8 mouse cellular contexts compared by ENCODE assay signal in the genomic region with DNA sequence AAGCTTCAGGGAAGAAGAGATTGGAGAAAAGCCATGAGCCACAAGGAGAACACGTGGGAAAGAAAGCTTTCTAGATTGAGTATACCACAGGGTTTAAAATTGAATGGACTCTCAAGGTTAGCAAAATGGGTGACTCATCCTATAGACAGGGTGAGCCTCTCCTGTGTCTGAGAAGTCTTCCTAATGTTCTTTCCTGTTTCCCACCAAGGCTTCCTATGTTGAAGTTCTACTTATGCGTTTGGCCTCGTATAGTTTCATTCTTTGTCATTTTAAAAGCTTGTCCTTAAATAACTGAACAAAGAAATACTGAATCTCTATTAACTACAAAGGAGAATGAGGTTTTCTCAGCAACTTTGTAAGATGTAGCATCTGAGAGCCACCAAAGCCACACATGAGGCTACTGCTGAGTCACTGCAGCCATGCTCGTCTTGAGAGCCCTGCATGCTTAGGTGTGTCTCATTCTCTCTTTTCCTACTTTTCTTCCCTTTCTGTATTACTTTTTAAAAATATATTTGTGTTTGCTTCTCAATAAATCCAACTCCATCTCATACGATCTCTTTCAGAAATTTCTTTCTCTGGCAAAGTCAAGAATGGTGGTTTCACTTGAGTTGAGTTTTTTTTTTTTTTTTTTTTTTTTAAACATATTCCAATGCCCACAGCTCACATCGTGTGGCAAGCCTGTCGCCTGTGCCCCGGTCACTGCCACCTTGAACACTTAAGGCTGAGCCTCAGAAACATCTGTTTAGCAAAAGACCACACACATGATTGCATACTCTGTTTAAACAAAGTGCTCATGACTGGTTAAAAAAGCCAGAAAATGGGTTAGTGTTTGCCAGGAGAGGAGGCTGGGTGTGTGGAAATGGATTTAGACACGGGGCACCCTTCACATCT. TPM values are rescaled to one million over a fixed set of nuclear protein-coding genes. Genes with fewer than 3 reads are reported as not detected.
A peak's percentile ranks its signal among the peaks of the same experiment; 100 is the strongest.
DNase-seq lines count a peak whose midpoint lies in the region; ATAC-seq and TF ChIP-seq lines count a peak whose summit lies in the region.

No protein-coding gene starts in this region.

- H3K4me3 ChIP-seq in embryonic facial prominence, embryonic 12.5 days = peak overlapping the region; percentile 33
- H3K4me3 ChIP-seq in intestine, embryonic 15.5 days (replicated peaks) = peak overlapping the region; percentile 34
- peak overlapping the region; percentile 24 for H3K4me3 ChIP-seq in myocyte

- H3K9ac ChIP-seq in embryonic facial prominence, embryonic 12.5 days = no peak overlapping the region; the same call in 1 of the 2 replicates
- peak overlapping the region; percentile 44 for H3K9ac ChIP-seq in intestine, embryonic 15.5 days

- no peak for TF ChIP-seq POLR2A in myocyte (IDR thresholded peaks at IDR 0.05; ENCODE audit: insufficient read length, low read depth)

- no peaks in the 10 kb centered on the region for H3K79me2 ChIP-seq in myocyte (ENCODE audit: control insufficient read depth, insufficient read depth)

- H3K27me3 ChIP-seq in embryonic facial prominence, embryonic 12.5 days = no peaks in the 10 kb centered on the region
- no peaks in the 10 kb centered on the region for H3K27me3 ChIP-seq in intestine, embryonic 15.5 days (replicated peaks)
- no peaks in the 10 kb centered on the region for H3K27me3 ChIP-seq in myocyte (ENCODE audit: control insufficient read depth, insufficient read depth, insufficient read length)

- peak overlapping the region; percentile 48 for H3K4me2 ChIP-seq in embryonic facial prominence, embryonic 12.5 days (replicated peaks)
- peak overlapping the region; percentile 68 for H3K4me2 ChIP-seq in intestine, embryonic 15.5 days (replicated peaks)
- H3K4me2 ChIP-seq in myocyte (ENCODE audit: low read depth) = peak overlapping the region; percentile 90

- H3K27ac ChIP-seq in embryonic facial prominence, embryonic 12.5 days = peak overlapping the region; percentile 7; the same call in 1 of the 2 replicates
- peak overlapping the region; percentile 84 for H3K27ac ChIP-seq in intestine, embryonic 15.5 days

- no peaks in the 10 kb centered on the region for H3K9me3 ChIP-seq in embryonic facial prominence, embryonic 12.5 days
- no peaks in the 10 kb centered on the region for H3K9me3 ChIP-seq in intestine, embryonic 15.5 days

- peak; percentile 5 for DNase-seq in ovary, adult 18-20 months (ENCODE audit: low spot score)
- no peak for DNase-seq in ovary, postnatal 14 days (ENCODE audit: low spot score)
- DNase-seq in layer of hippocampus, adult 9-10 months (ENCODE audit: low spot score) = no peak
- DNase-seq in adrenal gland, postnatal 36 days = no peak
- DNase-seq in urinary bladder, postnatal 36 days (ENCODE audit: low spot score in 2 of 2) = no peak

- no peak for ATAC-seq in embryonic facial prominence, embryonic 12.5 days (ENCODE audit: insufficient number of reproducible peaks, insufficient read depth, low FRiP score, low TSS enrichment)
- peak; percentile 42 for ATAC-seq in intestine, embryonic 15.5 days

- peaks cover 8% of the 10 kb centered on the region; the same call in 1 of the 2 replicates for H3K4me1 ChIP-seq in embryonic facial prominence, embryonic 12.5 days
- 0 out of 2 replicates have a peak, but pooled peaks cover 5% of the 10 kb centered on the region for H3K4me1 ChIP-seq in intestine, embryonic 15.5 days (replicated peaks)

- 61% methylated on average over 9 of the region's 9 CpGs for WGBS in embryonic facial prominence, embryonic 12.5 days
- 60% methylated on average over 9 of the region's 9 CpGs for WGBS in intestine, embryonic 15.5 days

- no peaks in the 10 kb centered on the region for H3K36me3 ChIP-seq in embryonic facial prominence, embryonic 12.5 days
- H3K36me3 ChIP-seq in intestine, embryonic 15.5 days = no peaks in the 10 kb centered on the region
- H3K36me3 ChIP-seq in myocyte (ENCODE audit: control insufficient read depth, insufficient read depth) = peaks cover 1% of the 10 kb centered on the region

- H3ac ChIP-seq in myocyte (ENCODE audit: control insufficient read depth, insufficient read length) = no peak overlapping the region

TF ChIP-seq in myocyte, 11 proteins besides CTCF, POLR2A, EP300 and RAD21:
- TF ChIP-seq E2F4 (IDR thresholded peaks at IDR 0.05; ENCODE audit: insufficient read depth) (no peak), MYOD1 (IDR thresholded peaks at IDR 0.05; ENCODE audit: control insufficient read depth in 1 of 3, insufficient read length in 2 of 3, low read depth in 2 of 3) (no peak), REST (IDR thresholded peaks at IDR 0.05; ENCODE audit: insufficient read depth, insufficient read length) (no peak), CEBPB (IDR thresholded peaks at IDR 0.05; ENCODE audit: insufficient read depth, poor library complexity, severe bottlenecking) (no peak), MAX (IDR thresholded peaks at IDR 0.05; ENCODE audit: low read depth) (no peak), TCF12 (IDR thresholded peaks at IDR 0.05; ENCODE audit: insufficient read depth, poor library complexity, severe bottlenecking) (no peak), TCF3 (IDR thresholded peaks at IDR 0.05; ENCODE audit: insufficient read length, low read depth) (no peak), MYOG (IDR thresholded peaks at IDR 0.05; ENCODE audit: control insufficient read depth in 1 of 3, insufficient read depth in 1 of 3, insufficient read length in 2 of 3, low read depth in 2 of 3) (no peak), SRF (IDR thresholded peaks at IDR 0.05; ENCODE audit: control insufficient read depth, insufficient read length, low read depth) (no peak), POLR2AphosphoS2 (IDR thresholded peaks at IDR 0.05; ENCODE audit: insufficient read length, low read depth) (no peak), USF1 (IDR thresholded peaks at IDR 0.05; ENCODE audit: low read depth) (no peak)

RNA-seq across cellular contexts. Expression of a gene that starts 0.7 kb away (rescaled TPM):
- 2.2 and 2.6 TPM in 2 replicates for polyA plus RNA-seq in embryonic facial prominence, embryonic 12.5 days (2016; fragmentation: Nextera tagmentation; extraction: Ambion mirVana)
- 8.2 and 10.7 TPM in 2 replicates for polyA plus RNA-seq in intestine, embryonic 15.5 days (2015; fragmentation: Nextera tagmentation; extraction: Ambion mirVana)
- 7.2 TPM for polyA plus RNA-seq in myocyte (2012; fragmentation: generic; extraction: Trizol)
- total RNA-seq in adrenal gland, postnatal 36 days (2021) = 10 to 100 TPM; 18.7 to 20.0 TPM

RNA-seq across cellular contexts. Expression of a gene that starts 23.4 kb away (rescaled TPM):
- polyA plus RNA-seq in embryonic facial prominence, embryonic 12.5 days (2016; fragmentation: Nextera tagmentation; extraction: Ambion mirVana) = 0.08 TPM in 1 of 2 replicates, not detected in the other
- polyA plus RNA-seq in intestine, embryonic 15.5 days (2015; fragmentation: Nextera tagmentation; extraction: Ambion mirVana) = 0.15 TPM in 1 of 2 replicates, not detected in the other
- 0.79 TPM for polyA plus RNA-seq in myocyte (2012; fragmentation: generic; extraction: Trizol)
- total RNA-seq in adrenal gland, postnatal 36 days (2021) = under 1 TPM; 0.13 to 0.16 TPM

RNA-seq across cellular contexts. Expression of a gene that starts 38.8 kb away (rescaled TPM):
- polyA plus RNA-seq in embryonic facial prominence, embryonic 12.5 days (2016; fragmentation: Nextera tagmentation; extraction: Ambion mirVana) = 1.0 and 1.1 TPM in 2 replicates
- 4.7 and 5.7 TPM in 2 replicates for polyA plus RNA-seq in intestine, embryonic 15.5 days (2015; fragmentation: Nextera tagmentation; extraction: Ambion mirVana)
- 1.4 TPM for polyA plus RNA-seq in myocyte (2012; fragmentation: generic; extraction: Trizol)
- total RNA-seq in adrenal gland, postnatal 36 days (2021) = 10 to 100 TPM; 22.0 to 38.0 TPM
